Mouse (Mus musculus): Measurements from ENCODE around the gene Cnnm4.

The Cnnm4 gene

GRCm38 (mm10) chr1:36550075-36550863 lies 78.8 kb downstream of the Cnnm4 start:
- Histone ChIP-seq H3K27me3 (ENCODE audit: control insufficient read depth, insufficient read depth, low read length, poor library complexity, severe bottlenecking) (no peaks in the 10 kb centered on the region), H3K36me3 (ENCODE audit: control insufficient read depth, insufficient read depth, low read length, poor library complexity, severe bottlenecking) (no peaks in the 10 kb centered on the region)
- no peak for DNase-seq (ENCODE audit: low read depth, low spot score)

DNA sequence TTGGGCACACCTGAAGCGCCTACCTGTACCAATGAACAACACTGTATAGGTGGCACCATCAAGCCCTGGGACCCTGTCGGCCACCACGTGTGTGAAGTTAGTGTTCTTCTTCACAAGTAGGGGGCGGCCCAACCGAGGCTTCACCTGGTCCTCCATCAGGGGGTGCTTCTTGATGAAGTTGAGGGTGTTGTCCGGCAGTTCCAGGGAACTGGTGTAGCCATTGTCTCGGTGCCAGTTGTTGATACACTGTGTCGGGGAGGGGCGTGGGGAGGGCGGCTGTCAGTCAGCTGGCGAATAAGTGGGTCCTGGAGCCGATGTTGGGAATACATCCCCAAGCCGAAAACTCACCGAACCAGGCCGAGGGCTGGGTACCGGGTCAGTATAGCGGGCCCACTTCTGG lies 80.5 kb downstream of the Cnnm4 start:
- Histone ChIP-seq H3K27me3 (ENCODE audit: control insufficient read depth, insufficient read depth, low read length, poor library complexity, severe bottlenecking) (no peaks in the 10 kb centered on the region), H3K36me3 (ENCODE audit: control insufficient read depth, insufficient read depth, low read length, poor library complexity, severe bottlenecking) (no peaks in the 10 kb centered on the region)
- DNase-seq (ENCODE audit: low read depth, low spot score) = no peak

DNA sequence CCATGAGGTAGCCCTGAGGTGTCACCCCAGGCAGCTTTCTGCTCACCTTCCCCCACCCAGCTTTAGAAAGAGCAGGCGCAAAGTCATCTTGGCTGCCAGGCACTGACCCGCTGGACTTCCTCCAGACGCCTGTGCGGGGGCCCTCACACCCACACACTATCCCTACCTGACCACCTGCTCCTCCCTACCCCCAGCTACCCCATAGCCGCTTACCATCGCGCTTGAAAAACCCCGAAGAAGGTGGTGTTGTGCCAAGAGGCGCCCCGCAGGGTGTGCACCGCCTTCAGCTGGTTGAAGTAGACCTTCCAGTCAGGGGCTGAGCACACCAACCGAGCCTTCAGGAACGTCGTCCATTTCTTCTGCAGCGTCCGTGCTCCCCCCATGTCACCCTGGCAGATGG lies 81.1 kb downstream of the Cnnm4 start:
- Histone ChIP-seq H3K27me3 (ENCODE audit: control insufficient read depth, insufficient read depth, low read length, poor library complexity, severe bottlenecking) (peaks cover 2% of the 10 kb centered on the region; the same call in 1 of the 2 replicates), H3K36me3 (ENCODE audit: control insufficient read depth, insufficient read depth, low read length, poor library complexity, severe bottlenecking) (no peaks in the 10 kb centered on the region)
- DNase-seq (ENCODE audit: low read depth, low spot score) = no peak

GRCm38 (mm10) chr1:36554633-36555399 lies 83.4 kb downstream of the Cnnm4 start:
- H3K36me3 ChIP-seq (ENCODE audit: control insufficient read depth, insufficient read depth, low read length, poor library complexity, severe bottlenecking) = no peaks in the 10 kb centered on the region
- DNase-seq (ENCODE audit: low read depth, low spot score) = no peak
- peaks cover 2% of the 10 kb centered on the region; the same call in 1 of the 2 replicates for H3K27me3 ChIP-seq (ENCODE audit: control insufficient read depth, insufficient read depth, low read length, poor library complexity, severe bottlenecking)

DNA sequence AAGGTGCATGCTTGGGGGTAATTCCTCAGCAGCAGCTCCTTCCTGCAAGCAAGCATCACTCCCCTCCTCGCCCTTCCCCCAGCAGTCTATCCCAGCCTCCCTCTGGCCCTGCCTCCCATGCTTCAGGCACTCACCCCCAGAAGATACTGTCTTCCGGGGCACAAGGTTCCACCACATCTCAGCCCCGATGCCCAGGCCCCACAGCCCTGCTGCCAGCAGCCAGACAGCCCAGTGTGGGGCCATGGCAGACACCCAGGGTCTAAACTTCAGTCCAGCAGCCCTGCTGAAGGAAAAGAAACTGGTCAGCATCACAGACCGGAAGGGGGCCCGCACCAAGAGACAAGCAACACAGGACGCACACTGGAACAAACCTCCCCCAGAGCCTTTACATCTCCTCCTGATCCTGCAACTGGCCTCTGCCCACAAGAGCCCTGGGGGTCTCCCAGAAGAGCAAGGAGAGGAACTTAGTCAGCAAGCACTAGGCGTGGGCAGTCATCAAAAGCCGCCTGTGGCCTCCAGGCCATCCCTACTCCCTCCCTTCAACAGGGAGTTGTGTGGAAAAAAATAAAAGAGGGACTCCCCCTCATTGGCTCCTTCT lies 84.5 kb downstream of the Cnnm4 start:
- Histone ChIP-seq H3K36me3 (ENCODE audit: control insufficient read depth, insufficient read depth, low read length, poor library complexity, severe bottlenecking) (no peaks in the 10 kb centered on the region), H3K27me3 (ENCODE audit: control insufficient read depth, insufficient read depth, low read length, poor library complexity, severe bottlenecking) (peaks cover 2% of the 10 kb centered on the region; the same call in 1 of the 2 replicates)
- no peak for DNase-seq (ENCODE audit: low read depth, low spot score)

DNA sequence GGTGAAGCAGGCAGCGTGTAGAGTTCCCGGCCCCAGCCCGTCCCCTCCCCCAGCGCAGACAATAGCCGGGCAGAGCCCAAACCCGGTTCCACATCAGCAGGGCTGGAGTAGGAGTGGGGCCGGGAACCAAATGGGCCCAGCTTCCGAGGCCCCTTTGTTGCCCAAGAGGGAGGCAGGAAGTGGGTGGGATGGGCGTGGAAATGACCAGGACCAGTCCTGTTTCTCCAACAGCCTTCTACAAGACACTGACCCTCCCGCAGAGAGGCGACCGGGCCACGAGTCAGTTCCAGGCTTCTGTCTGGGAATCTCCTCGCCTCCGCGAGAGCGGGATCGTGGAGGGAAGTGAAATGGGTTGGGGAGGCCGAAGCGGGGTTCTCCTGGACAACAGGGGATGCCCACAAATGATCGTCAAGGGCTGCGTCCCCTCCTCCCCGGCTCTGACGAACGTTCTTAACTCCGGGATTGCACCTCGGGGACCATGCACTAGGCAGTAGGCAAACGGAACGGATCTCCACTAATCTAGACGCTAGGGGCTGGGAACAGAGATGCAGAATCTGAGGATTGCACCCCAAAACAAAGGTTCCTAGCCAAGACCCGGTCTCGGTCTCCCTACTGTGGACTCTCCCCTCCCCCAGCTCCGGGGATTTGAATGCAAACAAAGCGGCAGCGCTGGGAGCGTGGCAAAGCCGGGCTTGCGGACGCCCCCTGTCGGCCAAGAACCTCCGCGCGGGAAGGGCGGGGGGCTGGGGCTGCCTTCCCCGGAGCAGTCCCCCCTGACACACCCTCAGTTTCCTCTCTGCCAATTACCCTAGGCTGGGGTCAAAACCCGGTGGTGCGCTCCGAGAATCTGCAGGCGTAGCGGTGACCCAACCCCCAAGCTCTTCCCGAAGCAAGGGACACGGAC lies 85.4 kb downstream of the Cnnm4 start:
- Histone ChIP-seq H3K27me3 (ENCODE audit: control insufficient read depth, insufficient read depth, low read length, poor library complexity, severe bottlenecking) (peaks cover 2% of the 10 kb centered on the region; the same call in 1 of the 2 replicates), H3K36me3 (ENCODE audit: control insufficient read depth, insufficient read depth, low read length, poor library complexity, severe bottlenecking) (no peaks in the 10 kb centered on the region)
- peak; percentile 68 for DNase-seq (ENCODE audit: low read depth, low spot score)

DNA sequence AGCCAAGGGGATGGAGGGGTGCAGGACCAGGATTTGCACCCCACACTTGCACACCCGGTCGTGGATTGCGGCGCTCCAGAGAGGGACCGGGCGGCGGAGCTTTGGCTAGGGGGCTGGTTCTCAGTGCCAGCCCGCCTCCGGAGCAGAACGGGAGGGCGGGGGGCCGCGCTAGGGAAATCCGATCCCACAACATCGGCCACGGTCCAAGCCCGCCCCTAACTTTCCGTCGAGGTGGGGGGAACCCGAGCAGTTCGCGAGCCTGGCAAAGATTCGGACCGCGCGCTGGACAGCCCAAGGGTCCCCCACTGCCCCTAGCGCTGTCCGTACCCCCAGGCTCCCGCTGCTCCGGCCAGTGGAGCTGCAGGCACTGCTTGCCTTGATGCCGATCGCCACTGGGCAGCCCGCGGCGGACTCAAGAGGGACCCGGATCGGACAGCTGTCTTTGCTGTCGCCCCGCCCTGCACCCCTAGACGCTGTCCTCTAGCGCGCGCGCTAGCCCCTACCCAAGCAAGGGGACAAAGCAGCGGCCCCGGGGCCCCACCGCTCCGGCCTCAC lies 86.1 kb downstream of the Cnnm4 start:
- Histone ChIP-seq H3K36me3 (ENCODE audit: control insufficient read depth, insufficient read depth, low read length, poor library complexity, severe bottlenecking) (no peaks in the 10 kb centered on the region), H3K27me3 (ENCODE audit: control insufficient read depth, insufficient read depth, low read length, poor library complexity, severe bottlenecking) (peaks cover 2% of the 10 kb centered on the region; the same call in 1 of the 2 replicates)
- no peak for DNase-seq (ENCODE audit: low read depth, low spot score)

All from splenic B cell, adult 2 months (primary cell).